Mouse (Mus musculus): ENCODE measurements around the gene Cacng6.
"Not testable (repeated sequence)": the region's sequence is repeated elsewhere in the genome, so short reads cannot be mapped to it uniquely, and the experiment has no call there.

Cacng6 gene

DNA sequence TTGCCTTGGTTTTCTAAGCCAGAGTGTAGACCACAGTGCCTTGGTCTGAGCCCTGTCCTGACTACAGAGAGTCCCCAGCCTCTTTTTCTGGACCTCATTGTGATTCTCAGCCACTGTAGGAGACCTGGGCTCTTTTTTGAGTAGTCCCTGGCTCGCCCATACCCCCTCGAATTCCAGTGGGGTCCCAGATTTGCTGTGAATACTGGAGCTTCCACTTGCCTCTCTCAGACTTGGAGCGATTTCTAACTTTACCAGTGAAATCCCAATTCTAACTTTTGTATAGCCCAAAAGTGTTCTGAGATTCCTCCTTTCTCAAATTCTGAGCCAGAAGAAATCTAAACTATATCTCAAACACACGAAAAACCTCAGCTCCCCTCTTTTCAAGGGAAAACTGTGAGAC, at the start of gene Cacng6:
Gene Cacng6, plus strand, starts transcription at position 301 of the 400 bp plus-strand sequence.
- DNase-seq (ENCODE audit: low read depth, low spot score): no peak

DNA sequence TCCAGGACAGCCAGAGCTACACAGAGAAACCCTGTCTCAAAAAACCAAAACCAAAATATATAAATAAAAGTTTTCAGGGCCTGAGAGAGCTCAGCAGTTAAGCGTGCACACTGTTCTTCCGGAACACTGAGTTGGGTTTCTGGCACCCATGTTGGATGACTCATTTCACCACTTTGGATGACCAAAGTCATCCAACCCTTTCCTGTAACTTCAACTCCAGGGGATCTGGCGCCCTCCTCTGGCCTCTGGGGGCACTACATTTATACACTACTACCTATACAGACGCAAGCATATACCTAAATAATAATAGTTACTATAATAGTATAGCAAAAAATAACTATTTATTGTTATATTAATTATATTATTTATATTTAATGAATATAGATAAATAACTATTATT, 47.2 kb upstream of the Cacng6 start:
- DNase-seq (ENCODE audit: low read depth, low spot score): no peak

DNA sequence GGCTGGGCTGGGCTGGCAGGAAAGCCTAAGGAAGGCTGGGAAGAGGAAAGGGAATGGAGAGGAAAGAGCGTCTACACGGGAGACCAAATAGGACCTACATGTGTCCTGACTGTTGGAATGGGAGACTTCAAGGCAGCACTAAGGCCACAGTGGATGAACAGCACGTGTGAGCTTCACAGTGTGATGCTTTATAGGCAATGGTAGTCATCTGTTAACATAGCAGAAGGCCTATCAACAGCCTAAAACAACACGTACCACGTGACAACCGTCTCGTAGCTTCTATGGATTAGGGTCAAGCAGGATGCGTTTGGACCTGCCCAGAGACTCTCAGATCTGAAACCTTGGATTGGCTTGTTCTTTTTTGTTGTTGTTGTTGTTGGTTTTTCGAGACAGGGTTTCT, 41.9 kb upstream of the Cacng6 start:
- no peak for DNase-seq (ENCODE audit: low read depth, low spot score)

DNA sequence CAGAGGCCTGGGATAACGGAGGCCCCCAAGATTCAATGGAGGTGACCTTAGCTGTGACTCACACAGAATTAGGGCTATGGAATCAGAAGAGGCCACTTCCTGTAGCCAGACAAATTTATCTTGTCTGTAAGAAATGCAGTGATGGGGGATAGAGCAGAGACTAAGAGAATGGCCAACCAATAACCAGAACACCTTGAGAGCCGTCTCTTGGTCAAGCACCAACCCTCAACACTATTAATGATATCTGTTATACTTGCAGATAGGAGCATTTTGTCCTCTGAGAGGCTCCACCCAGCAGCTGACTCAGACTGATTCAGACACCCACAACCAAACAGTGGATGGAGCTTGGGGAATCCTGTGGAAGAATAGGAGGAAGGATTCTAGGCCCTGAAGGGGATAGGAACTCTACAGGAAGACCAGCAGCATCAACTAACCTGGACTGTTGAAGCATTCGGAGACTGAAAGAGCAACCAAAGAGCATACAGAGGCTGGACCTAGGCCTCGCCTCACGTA, 39.1 kb upstream of the Cacng6 start:
- DNase-seq (ENCODE audit: low read depth, low spot score): no peak

DNA sequence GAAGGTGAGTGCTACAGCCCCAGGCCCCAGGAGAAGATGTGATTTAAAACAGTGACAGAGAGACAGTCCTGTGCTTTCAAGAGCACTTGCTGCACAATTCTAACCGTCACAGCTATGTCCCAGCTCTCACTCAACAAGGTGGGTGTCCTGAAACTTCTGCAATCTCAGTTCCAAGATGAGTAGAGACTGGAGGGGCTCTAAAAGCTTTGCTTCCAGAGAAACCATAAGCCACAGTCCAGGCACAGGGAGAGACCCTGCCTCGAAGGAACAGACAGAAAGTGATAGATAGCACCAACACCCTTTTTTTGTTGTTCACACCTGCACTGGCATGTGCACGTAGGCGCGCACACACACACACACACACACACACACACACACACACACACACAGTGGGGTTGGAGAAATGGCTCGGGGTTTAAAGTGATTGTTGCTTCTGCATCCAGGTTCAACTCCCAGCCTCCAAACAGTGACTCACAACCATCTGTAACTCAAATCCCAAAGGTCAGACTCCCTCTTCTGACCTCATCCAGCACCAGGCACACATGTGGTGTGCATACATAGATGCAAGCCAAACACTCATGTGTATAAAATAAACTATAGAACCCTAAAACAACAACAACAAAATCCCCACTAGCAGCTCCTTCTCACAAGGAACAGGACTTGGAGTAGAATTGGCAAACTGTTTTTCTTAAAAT, 37.8 kb upstream of the Cacng6 start:
- no peak for DNase-seq (ENCODE audit: low read depth, low spot score)

DNA sequence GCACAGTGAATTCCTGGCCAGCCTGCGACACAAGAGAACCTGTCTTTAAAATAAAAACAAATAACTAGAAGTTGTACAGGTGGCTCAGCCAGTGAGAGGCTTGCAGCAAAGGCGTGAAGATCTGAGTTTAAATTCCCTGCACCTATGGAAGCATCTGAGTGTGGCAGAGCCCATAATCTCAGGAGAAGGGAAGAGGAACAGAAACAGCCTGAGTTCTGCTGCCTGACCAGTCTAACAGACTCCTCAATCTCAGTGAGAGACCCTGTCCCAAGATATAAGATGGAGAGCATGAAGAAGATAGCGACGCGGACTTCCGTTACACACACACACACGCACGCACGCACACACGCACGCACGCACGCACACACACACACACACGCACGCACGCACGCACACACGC, 36.2 kb upstream of the Cacng6 start:
- no peak for DNase-seq (ENCODE audit: low read depth, low spot score)

DNA sequence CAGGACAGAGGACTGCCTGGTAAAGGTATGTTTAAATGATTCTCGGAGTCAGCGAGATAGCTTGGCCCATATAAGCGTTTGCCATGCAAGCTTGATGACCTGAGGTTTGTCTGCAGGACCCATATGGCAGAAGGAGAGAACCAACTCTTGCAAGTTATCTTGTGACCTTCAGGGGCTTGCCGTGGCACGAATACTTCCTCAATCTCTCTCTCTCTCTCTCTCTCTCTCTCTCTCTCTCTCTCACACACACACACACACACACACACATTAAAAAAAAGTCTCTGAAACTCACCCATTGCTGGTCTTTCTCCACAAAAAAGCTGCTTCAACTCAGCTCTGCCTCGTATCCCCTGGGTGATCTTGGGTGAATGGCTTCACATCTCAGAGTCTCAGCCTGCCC, 35.1 kb upstream of the Cacng6 start:
- DNase-seq (ENCODE audit: low read depth, low spot score): no peak

DNA sequence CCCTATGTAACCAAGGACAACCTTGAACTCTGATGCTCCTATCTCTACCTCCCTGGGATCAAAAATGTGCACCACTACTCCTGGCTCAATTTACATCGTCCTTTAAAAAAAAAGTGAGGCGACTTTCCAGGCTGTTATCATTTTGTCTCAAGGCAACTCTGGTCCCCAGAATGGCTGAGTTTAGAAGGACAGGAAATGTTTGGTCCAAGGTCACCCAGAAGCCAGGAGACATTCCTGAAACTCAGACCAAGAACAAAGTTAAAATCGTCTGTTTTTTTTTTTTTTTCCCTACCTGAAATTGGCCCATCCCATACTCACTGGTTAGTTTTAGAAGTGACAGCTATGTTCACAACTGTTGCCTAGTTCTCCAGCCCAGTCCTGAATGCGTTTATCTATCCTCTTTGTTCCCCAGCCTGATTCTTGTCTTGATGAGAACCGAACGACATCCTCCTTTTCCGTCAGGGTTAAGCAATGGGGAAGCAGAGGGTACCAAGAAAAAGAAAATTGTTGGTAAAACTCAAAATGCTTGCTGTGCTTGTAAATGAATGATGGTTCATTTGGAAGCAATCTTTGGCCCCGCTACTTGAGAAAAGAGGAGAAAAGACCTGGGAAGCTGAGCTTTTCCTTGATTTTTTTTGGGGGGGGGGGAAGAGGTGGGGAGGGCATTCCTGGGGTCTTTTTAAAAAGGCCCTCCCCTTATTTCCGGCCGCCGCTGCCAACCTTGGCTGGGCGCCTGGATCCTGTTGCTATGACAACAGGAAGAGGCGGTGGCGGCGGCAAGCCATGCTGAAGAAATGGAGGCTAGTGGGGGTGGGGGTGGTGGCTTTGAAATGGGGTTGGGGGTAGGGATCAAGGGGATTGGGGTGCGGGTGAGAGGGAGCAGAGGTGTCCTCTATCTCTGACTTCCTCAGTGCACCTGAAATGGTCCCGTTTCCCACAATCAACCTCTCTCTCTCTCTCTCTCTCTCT, 34.3 kb upstream of the Cacng6 start:
- DNase-seq (ENCODE audit: low read depth, low spot score): no peak

DNA sequence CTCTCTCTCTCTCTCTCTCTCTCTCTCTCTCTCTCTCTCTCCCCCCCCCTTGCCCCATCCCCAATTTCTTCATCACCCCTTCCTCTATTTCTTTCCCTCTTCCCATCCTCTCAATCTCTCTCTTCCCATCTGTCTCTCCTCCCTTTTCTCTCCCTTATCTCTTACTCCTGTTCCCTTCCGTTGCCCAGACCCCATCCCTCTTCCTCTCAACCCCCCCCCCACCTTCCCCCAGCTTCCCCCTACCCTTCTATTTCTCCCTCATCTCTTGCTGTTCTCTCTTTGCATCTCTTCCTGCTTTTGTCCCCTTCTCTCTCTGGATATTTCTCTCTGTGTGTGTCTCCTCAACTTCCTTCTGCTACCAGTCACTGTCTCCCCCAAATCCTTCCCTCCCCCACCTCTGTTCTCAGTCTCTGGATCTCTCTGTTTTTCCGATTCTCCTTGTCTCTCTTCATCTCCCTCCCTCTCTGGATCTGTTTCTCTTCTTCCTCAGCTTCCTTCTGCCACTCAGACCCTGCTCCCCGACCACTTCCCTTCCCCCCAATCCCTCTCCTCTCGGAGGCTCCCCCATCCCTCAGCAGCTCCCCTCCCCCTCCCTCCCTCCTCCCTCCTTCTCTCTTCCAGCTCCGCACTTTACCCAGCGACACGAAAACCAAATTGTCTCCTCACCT, 33.4 kb upstream of the Cacng6 start, which contains the start of gene Cacng8:
Gene Cacng8, plus strand, starts transcription at position 271 of the 668 bp plus-strand sequence.
- DNase-seq (ENCODE audit: low read depth, low spot score): no peak

DNA sequence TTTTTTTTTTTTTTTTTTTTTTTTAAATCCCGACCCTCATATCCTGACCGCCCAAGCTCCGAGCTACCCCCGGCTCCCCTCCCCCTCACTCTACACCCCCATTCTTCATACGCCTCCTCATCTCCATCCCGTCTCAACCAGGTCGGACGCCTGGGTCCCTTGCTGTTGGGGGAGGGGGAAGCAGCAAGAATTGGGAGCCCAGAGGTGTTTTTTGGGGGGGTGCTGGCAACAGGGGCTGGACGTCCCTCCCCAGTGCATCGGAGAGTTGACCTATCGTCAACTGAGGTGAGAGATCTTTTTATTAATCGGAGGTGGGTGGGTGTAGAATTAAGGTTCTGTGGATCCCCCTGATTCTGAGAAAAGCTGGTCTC, 32.9 kb upstream of the Cacng6 start:
- DNase-seq (ENCODE audit: low read depth, low spot score): no peak

DNA sequence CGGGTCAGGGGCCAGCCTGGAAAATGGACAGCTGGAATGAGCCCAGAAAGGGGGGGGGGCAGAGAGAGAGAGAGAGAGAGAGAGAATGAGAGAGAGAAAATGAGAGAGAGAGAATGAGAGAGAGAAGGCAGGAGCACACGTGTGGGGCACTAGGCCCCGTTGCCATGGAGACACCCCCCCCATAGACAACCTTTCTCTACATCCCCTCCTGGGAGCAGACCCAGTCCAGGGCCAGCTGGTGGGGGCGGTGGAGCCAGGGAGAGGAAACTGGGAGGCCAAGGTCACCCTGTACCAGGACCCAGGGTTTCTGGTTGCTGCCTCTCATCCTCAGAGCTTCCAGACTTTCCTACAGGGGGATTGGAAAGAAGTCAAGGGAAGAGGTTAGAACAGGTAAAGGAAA, 32.2 kb upstream of the Cacng6 start:
- DNase-seq (ENCODE audit: low read depth, low spot score): no peak

DNA sequence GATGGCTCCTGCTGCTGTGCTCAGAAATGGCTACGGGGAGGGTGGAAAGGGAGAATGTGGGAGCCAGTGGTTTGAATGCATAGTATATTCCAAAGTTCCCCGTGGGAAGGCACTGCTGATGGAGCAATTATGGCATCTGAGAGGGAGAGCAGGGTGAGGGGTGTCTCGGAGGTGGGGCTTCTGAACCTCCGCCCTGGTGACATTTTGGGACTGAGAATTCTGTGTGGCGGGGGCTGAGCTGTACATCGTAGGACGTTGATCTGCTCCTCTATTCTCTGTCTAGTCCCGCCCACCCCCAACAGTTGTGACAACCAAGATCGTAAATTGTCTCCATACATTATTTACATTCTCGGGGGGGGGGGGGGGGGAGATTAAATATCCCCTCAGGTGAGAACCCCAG, 26.6 kb upstream of the Cacng6 start:
- DNase-seq (ENCODE audit: low read depth, low spot score): no peak

DNA sequence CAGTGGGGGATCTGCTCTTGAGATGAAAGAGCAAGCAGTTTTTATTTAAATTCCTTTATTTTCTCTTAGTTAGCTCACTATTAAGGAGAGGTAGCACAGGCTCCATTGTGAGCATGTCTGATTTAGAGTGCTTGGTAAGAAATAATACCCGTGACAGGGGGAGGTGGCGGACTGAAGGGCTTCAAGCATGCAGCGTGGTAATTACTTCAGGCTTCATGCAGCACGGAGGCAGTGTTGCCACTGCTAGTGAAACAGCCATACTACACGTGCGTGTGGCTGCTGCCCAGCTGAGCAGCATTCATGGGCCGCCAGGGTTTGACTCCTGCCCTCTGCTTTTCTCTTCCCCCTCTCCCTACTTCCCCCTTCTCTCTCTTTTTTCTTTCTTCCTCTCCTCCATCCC, 26.2 kb upstream of the Cacng6 start:
- DNase-seq (ENCODE audit: low read depth, low spot score): no peak

DNA sequence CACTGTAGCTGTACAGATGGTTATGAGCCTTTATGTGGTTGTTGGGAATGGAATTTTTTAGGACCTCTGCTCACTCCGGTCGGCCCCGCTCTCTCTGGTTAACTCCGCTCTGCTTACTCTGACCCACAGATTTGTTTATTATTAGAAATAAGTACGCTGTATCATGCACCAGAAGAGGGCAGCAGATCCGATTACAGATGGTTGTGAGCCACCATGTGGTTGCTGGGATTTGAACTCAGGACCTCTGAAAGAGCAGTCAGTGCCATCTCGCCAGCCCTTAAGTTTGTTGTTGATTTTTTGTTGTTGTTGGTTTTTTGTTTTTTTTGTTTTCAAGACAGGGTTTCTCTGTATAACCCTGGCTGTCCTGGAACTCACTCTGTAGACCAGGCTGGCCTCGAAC, 25.6 kb upstream of the Cacng6 start:
- not testable (repeated sequence) for DNase-seq (ENCODE audit: low read depth, low spot score)

DNA sequence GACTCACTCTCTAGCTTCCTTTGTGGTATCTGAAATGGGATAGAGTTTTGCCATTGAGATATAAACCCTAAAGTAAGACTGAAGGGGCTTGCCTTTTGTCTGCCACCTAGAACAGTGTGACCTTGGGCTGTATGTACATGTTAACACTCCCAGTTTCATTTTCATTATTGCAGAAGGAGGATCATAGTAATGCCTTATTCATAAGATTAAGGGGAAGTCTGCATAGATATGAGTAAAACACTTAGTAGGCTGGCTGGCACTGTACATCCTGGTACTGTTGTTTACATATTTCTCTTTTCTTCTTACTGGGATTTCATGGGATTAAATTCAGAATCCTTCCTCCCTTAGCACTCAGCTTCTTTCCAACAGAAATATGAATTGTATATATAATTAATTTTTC, 24.1 kb upstream of the Cacng6 start:
- DNase-seq (ENCODE audit: low read depth, low spot score): no peak

DNA sequence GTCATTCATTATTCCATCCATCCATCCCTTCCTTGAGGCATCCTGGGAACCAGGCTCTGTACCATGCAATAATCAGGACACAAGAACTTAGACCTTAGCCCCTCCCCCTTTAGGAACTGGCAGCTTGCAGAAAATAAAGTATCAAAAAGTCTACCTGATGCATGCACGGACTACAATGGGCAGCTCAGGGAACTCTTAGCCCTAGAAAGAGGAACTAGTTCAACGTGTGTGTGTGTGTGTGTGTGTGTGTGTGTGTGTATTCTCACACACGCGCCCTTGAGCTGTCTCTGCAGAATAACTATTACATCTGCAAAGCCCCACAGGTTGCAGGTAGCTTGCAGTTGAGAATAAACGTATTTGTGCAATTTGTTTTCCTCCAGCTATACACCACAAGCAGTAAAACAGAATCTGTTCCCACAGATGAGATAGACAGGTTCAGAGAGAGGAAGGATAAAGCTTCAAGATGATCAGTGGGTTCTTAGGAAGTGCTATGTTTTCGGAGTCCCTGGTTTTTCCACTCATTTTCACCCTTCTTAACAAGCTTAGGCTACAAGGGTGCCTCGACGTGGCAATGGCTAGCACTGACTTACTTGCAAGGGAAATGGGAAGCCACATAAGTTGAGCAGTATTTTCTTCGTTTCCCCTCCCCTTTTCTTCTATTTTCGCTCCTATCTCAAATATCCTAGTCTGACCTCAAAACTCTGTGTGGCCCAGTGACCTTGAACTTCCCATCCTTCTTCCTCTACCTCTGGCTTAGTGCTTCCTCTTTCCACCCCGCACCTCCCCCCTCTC, 14.1 kb upstream of the Cacng6 start:
- DNase-seq (ENCODE audit: low read depth, low spot score): no peak

DNA sequence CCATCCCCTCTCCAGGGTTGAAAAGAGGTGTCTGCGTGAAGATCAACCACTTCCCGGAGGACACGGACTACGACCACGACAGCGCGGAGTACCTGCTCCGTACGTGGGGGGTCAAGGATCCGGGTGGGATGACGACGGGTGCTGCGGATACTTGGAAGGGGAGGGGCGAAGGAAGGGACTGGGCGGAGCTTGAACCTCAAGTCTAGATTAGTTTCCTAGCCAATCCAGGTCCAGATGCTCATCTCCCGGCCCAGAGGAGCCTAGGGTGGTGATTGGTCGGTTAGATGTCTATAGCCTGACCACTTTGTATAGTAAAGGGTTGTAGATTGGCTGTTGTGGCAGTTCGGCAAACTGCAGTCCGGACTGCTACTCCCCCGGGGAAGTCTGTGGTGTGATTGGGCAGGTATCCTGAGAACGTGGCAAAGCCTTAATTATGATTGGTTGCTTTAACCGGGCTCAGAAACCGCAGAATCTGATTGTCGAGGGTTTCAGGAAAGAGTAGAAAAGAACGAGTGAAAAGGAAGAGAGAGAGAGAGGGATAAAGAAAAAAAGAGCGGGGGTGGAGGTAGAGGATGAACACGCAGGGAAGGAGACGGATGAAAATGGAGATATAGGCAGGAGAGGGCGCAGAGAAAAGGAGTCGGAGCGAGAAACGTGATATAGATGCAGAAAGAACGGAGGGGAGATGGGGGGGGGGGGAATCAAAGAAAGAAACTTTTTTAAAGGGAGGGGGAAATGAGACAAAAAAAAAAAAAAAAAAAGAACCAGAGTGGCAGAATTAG, 12.6 kb upstream of the Cacng6 start:
- peak; percentile 52 for DNase-seq (ENCODE audit: low read depth, low spot score)

DNA sequence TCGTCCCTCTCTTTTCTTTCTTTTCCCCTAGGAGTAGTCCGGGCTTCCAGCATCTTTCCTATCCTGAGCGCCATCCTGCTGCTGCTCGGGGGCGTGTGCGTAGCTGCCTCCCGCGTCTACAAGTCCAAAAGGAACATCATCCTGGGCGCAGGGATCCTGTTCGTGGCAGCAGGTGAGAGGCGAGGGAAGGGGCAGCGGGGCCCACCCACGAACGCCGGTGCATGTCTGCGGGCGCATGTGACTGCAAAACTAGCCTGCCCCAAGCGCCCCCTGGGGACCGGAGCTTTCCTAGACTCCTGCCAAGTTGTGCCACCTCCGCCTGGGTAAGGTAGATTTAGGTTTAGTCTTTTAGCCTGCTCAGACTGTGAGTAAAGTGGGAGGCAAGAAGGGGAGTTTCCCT, 12.0 kb upstream of the Cacng6 start:
- no peak for DNase-seq (ENCODE audit: low read depth, low spot score)

DNA sequence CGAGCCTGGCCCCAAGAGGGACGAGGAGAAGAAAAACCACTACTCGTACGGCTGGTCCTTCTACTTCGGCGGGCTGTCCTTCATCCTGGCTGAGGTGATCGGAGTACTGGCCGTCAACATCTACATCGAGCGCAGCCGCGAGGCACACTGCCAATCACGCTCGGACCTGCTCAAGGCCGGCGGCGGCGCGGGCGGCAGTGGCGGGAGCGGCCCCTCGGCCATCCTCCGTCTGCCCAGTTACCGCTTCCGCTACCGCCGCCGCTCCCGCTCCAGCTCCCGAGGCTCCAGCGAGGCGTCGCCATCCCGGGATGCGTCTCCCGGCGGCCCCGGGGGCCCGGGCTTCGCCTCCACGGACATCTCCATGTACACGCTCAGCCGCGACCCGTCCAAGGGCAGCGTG, 9.1 kb upstream of the Cacng6 start:
- no peak for DNase-seq (ENCODE audit: low read depth, low spot score)

DNA sequence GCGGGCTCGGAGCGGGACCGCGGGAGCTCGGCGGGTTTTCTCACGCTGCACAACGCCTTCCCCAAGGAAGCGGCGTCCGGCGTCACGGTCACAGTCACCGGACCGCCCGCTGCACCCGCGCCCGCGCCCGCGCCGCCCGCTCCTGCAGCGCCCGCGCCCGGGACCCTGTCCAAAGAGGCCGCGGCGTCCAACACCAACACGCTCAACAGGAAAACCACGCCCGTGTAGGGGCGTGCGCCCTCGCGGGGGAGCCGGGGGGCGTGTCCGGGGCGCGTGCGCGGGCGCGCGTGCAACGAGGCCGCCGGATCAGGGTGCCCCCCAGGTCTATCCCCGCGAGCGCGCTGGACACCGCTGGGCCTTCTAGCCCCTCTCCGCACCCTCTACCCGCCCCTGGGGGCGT, 8.6 kb upstream of the Cacng6 start:
- DNase-seq (ENCODE audit: low read depth, low spot score): no peak

DNA sequence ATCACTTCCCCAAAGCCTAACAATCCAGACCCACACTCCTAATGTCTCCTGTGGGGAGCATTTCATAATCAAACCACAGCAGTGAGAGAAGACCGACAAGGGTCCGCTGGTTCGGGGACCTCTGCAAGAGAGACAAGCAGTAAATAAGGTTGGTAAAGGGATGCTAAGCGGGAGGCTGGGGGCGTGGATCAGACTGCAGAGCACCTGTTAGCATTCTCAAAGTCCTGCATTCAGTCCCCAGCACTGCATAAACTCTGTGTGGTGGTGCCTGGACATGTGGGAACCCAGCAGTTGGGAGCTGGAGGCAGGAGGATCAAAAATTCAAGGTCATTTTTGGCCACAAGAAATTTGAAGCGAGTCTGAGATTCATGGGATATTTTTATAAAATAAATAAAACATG, 4.1 kb upstream of the Cacng6 start:
- no peak for DNase-seq (ENCODE audit: low read depth, low spot score)

All from embryo, embryonic 11.5 days (tissue).